Mouse (Mus musculus): ENCODE measurements at regions not wholly inside any gene's neighbourhood (a gene's known extent, or its start where the extent isn't known, plus 50 kb on each side); places are given as distances from the start of the nearest gene placed in this dataset.

GRCm38 (mm10) chr5:74882563-74882962, 162.0 kb downstream of the Chic2 start:
- no peak for DNase-seq (ENCODE audit: low read depth)

GRCm38 (mm10) chr5:74880669-74881226, 163.8 kb downstream of the Chic2 start:
- no peak for DNase-seq (ENCODE audit: low read depth)

GRCm38 (mm10) chr5:74880048-74880437, 164.5 kb downstream of the Chic2 start:
- DNase-seq (ENCODE audit: low read depth) = no peak

GRCm38 (mm10) chr5:74879098-74880047, 165.2 kb downstream of the Chic2 start:
- no peak for DNase-seq (ENCODE audit: low read depth)

- no peak for DNase-seq (ENCODE audit: low read depth)
These were observed 167.0 kb downstream of the Chic2 start for GRCm38 (mm10) chr5:74877595-74877994.

GRCm38 (mm10) chr5:74877185-74877584, 167.4 kb downstream of the Chic2 start:
- DNase-seq (ENCODE audit: low read depth) = no peak

GRCm38 (mm10) chr5:74874691-74875090, 169.9 kb downstream of the Chic2 start:
- DNase-seq (ENCODE audit: low read depth) = no peak

- DNase-seq (ENCODE audit: low read depth) = no peak
These were observed 167.9 kb upstream of the Lnx1 start for GRCm38 (mm10) chr5:74870615-74871014.

- no peak for DNase-seq (ENCODE audit: low read depth)
These were observed 164.5 kb upstream of the Lnx1 start for GRCm38 (mm10) chr5:74867113-74867785.

GRCm38 (mm10) chr5:74866697-74867096, 164.0 kb upstream of the Lnx1 start:
- DNase-seq (ENCODE audit: low read depth) = no peak

GRCm38 (mm10) chr5:74865446-74865845, 162.7 kb upstream of the Lnx1 start:
- no peak for DNase-seq (ENCODE audit: low read depth)

GRCm38 (mm10) chr5:74864540-74865157, 161.9 kb upstream of the Lnx1 start:
- no peak for DNase-seq (ENCODE audit: low read depth)

GRCm38 (mm10) chr5:74861297-74861696, 158.6 kb upstream of the Lnx1 start:
- DNase-seq (ENCODE audit: low read depth) = no peak

- DNase-seq (ENCODE audit: low read depth) = no peak
These were observed 155.1 kb upstream of the Lnx1 start for GRCm38 (mm10) chr5:74857861-74858260.

- DNase-seq (ENCODE audit: low read depth) = no peak
These were observed 154.4 kb upstream of the Lnx1 start for GRCm38 (mm10) chr5:74857161-74857560.

GRCm38 (mm10) chr5:74847824-74848223, 145.1 kb upstream of the Lnx1 start:
- DNase-seq (ENCODE audit: low read depth) = no peak

GRCm38 (mm10) chr5:74846674-74847073, 144.0 kb upstream of the Lnx1 start:
- no peak for DNase-seq (ENCODE audit: low read depth)

GRCm38 (mm10) chr5:74834401-74834800, 131.7 kb upstream of the Lnx1 start:
- no peak for DNase-seq (ENCODE audit: low read depth)

GRCm38 (mm10) chr5:74833887-74834286, 131.2 kb upstream of the Lnx1 start:
- no peak for DNase-seq (ENCODE audit: low read depth)

- no peak for DNase-seq (ENCODE audit: low read depth)
These were observed 129.3 kb upstream of the Lnx1 start for GRCm38 (mm10) chr5:74832011-74832410.

- DNase-seq (ENCODE audit: low read depth) = no peak
These were observed 127.9 kb upstream of the Lnx1 start for GRCm38 (mm10) chr5:74830646-74831045.

GRCm38 (mm10) chr5:74829003-74829402, 126.3 kb upstream of the Lnx1 start:
- DNase-seq (ENCODE audit: low read depth) = no peak
